Mouse (Mus musculus): ENCODE measurements around the gene Fign. TPM values are rescaled to one million over a fixed set of nuclear protein-coding genes. Genes with fewer than 3 reads are reported as not detected.
A peak's percentile ranks its signal among the peaks of the same experiment; 100 is the strongest.

Gene Fign
- polyA plus RNA-seq, 1 experiment from 2014 or later, result 3.6 TPM

- Histone ChIP-seq H3K4me3 (no peak overlapping the region), H3K9me3 (no peaks in the 10 kb centered on the region), H3K9ac (no peak overlapping the region), H3K27me3 (no peaks in the 10 kb centered on the region), H3K4me2 (no peak overlapping the region), H3K36me3 (no peaks in the 10 kb centered on the region), H3K27ac (no peak overlapping the region), H3K4me1 (no peaks in the 10 kb centered on the region)
- ATAC-seq (ENCODE audit: insufficient number of reproducible peaks, low FRiP score, low TSS enrichment, low read depth), result no peak
- 63% methylated on average over 5 of the region's 5 CpGs for WGBS
Measured at GRCm38 (mm10) chr2:64083853-64084427, 13.9 kb downstream of the Fign start.

DNA sequence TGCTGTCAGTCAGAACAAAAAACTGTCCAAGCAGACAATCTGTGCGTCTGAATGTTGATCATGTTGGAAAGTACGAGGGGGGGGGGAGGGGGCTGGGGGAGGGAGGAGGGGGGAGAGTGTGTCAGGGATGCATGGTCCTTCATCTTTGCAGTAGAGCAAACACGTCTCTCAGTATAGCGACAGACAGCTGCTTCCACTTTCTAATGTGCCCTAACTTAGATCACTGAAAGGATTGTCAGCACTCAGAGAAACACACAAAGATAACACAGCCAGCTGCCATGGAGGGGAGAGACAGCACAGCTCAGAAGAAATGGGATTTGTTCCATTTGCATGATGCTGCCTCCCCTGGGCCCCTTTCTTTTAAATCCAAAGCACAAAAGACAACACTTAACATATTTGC, 18.1 kb downstream of the Fign start:
- peaks cover 14% of the 10 kb centered on the region for H3K4me1 ChIP-seq
- peaks cover 6% of the 10 kb centered on the region; the same call in 1 of the 2 replicates for H3K27me3 ChIP-seq
- H3K9ac ChIP-seq, result no peak overlapping the region
- WGBS, result 24% methylated on average over 4 of the region's 4 CpGs
- no peak overlapping the region for H3K27ac ChIP-seq
- no peak for ATAC-seq (ENCODE audit: insufficient number of reproducible peaks, low FRiP score, low TSS enrichment, low read depth)
- no peaks in the 10 kb centered on the region for H3K36me3 ChIP-seq
- no peak overlapping the region for H3K4me3 ChIP-seq
- no peak overlapping the region for H3K4me2 ChIP-seq
- no peaks in the 10 kb centered on the region for H3K9me3 ChIP-seq

GRCm38 (mm10) chr2:64078551-64078950, 19.3 kb downstream of the Fign start:
- H3K9me3 ChIP-seq, result no peaks in the 10 kb centered on the region
- H3K36me3 ChIP-seq, result no peaks in the 10 kb centered on the region
- no peak overlapping the region for H3K27ac ChIP-seq
- WGBS, result 58% methylated on average over 3 of the region's 3 CpGs
- H3K4me1 ChIP-seq, result peaks cover 14% of the 10 kb centered on the region
- no peak overlapping the region for H3K4me2 ChIP-seq
- H3K27me3 ChIP-seq, result peaks cover 6% of the 10 kb centered on the region; the same call in 1 of the 2 replicates
- ATAC-seq (ENCODE audit: insufficient number of reproducible peaks, low FRiP score, low TSS enrichment, low read depth), result no peak
- H3K9ac ChIP-seq, result no peak overlapping the region
- no peak overlapping the region for H3K4me3 ChIP-seq

DNA sequence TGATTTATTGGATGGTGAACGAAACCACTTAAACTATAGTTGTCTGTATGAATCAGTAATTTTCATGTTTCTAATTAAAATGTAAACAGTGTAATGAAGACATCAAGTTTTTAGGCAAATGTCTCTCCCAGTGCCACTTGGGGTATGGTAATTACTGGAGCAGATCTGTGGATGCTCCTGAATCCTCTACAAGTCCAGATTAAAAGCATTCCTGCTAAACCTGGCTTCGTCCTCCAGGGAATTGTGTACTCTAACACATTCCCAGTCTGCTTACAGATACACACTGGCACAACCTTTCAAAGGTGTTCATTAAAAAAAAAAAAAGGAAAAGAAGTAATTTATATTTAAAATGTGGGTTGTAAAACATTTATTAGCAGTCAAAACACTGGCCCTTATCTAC, 20.0 kb downstream of the Fign start:
- H3K4me2 ChIP-seq, result no peak overlapping the region
- no peak for ATAC-seq (ENCODE audit: insufficient number of reproducible peaks, low FRiP score, low TSS enrichment, low read depth)
- peaks cover 6% of the 10 kb centered on the region; the same call in 1 of the 2 replicates for H3K27me3 ChIP-seq
- H3K4me1 ChIP-seq, result peaks cover 14% of the 10 kb centered on the region
- H3K4me3 ChIP-seq, result no peak overlapping the region
- no peaks in the 10 kb centered on the region for H3K36me3 ChIP-seq
- H3K9me3 ChIP-seq, result no peaks in the 10 kb centered on the region
- WGBS, result 59% methylated on average over 2 of the region's 2 CpGs
- H3K9ac ChIP-seq, result no peak overlapping the region
- H3K27ac ChIP-seq, result no peak overlapping the region

GRCm38 (mm10) chr2:64075873-64076272, 22.0 kb downstream of the Fign start:
- H3K36me3 ChIP-seq, result no peaks in the 10 kb centered on the region
- no peak overlapping the region for H3K4me2 ChIP-seq
- H3K9me3 ChIP-seq, result no peaks in the 10 kb centered on the region
- H3K27ac ChIP-seq, result no peak overlapping the region
- no peak overlapping the region for H3K9ac ChIP-seq
- ATAC-seq (ENCODE audit: insufficient number of reproducible peaks, low FRiP score, low TSS enrichment, low read depth), result no peak
- 57% methylated on average over 6 of the region's 6 CpGs for WGBS
- no peak overlapping the region for H3K4me3 ChIP-seq
- H3K4me1 ChIP-seq, result peaks cover 14% of the 10 kb centered on the region
- peaks cover 6% of the 10 kb centered on the region; the same call in 1 of the 2 replicates for H3K27me3 ChIP-seq

GRCm38 (mm10) chr2:64074602-64075389, 23.0 kb downstream of the Fign start:
- WGBS, result 21% methylated on average over 17 of the region's 17 CpGs
- Histone ChIP-seq H3K4me1 (peaks cover 14% of the 10 kb centered on the region), H3K4me2 (peak overlapping the region; percentile 33), H3K27ac (no peak overlapping the region), H3K9ac (no peak overlapping the region), H3K36me3 (no peaks in the 10 kb centered on the region), H3K27me3 (peaks cover 6% of the 10 kb centered on the region; the same call in 1 of the 2 replicates), H3K9me3 (no peaks in the 10 kb centered on the region), H3K4me3 (peak overlapping the region; percentile 12; the same call in 1 of the 2 replicates)
- ATAC-seq (ENCODE audit: insufficient number of reproducible peaks, low FRiP score, low TSS enrichment, low read depth), result no peak

GRCm38 (mm10) chr2:64072158-64072557, 25.7 kb downstream of the Fign start:
- ATAC-seq (ENCODE audit: insufficient number of reproducible peaks, low FRiP score, low TSS enrichment, low read depth), result no peak
- peaks cover 5% of the 10 kb centered on the region; the same call in 1 of the 2 replicates for H3K27me3 ChIP-seq

DNA sequence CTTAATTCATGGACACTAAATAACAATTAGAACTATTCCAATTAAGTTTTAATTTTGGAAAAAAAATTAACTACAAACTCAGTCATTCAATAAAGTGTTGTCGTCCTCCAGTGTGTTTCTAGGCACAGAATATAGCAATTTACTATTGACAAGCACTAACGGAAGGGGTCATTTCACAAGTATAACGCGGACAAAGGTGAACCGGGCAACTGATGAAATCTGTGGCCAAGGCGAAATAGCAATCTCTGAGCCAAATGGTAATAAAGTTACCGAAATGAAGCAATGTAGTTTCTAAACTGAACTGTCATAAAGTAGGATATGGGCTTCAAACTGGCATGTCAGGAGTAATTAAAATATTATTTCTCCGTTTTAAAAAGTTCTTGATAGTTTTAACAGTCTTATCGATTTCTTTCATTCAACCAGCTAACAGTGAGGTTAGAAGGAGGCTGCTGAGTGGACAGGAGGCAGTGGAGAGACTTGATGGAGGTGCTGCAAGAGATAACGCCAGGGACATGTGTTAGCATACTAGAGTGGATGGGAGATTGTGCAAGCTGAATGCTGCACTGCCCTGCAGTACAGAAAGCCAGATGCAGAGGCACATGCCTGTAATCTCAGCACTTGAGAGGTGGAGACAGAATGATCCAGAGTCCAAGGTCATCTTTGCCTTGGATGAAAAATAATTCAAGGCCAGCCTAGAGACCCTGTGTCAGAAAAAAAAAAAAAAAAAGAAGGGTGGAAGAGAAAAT, 27.7 kb downstream of the Fign start:
- no peak overlapping the region for H3K4me3 ChIP-seq
- no peaks in the 10 kb centered on the region for H3K36me3 ChIP-seq
- WGBS, result 76% methylated on average over 10 of the region's 10 CpGs
- H3K27me3 ChIP-seq, result no peaks in the 10 kb centered on the region
- no peaks in the 10 kb centered on the region for H3K9me3 ChIP-seq
- H3K4me1 ChIP-seq, result peaks cover 3% of the 10 kb centered on the region; the same call in 1 of the 2 replicates
- no peak for ATAC-seq (ENCODE audit: insufficient number of reproducible peaks, low FRiP score, low TSS enrichment, low read depth)
- H3K27ac ChIP-seq, result no peak overlapping the region
- no peak overlapping the region for H3K9ac ChIP-seq
- H3K4me2 ChIP-seq, result no peak overlapping the region

More at GRCm38 (mm10) chr2:64072158-64072557, 25.7 kb downstream of the Fign start:
- Histone ChIP-seq H3K4me1 (peaks cover 14% of the 10 kb centered on the region), H3K9me3 (no peaks in the 10 kb centered on the region), H3K4me3 (no peak overlapping the region), H3K9ac (no peak overlapping the region), H3K4me2 (no peak overlapping the region), H3K27ac (no peak overlapping the region), H3K36me3 (no peaks in the 10 kb centered on the region)
- WGBS, result 32% methylated on average over 4 of the region's 4 CpGs

GRCm38 (mm10) chr2:64065511-64065910, 32.3 kb downstream of the Fign start:
- no peaks in the 10 kb centered on the region for H3K9me3 ChIP-seq
- no peak overlapping the region for H3K4me3 ChIP-seq
- no peaks in the 10 kb centered on the region; the same call in 1 of the 2 replicates for H3K27me3 ChIP-seq
- H3K4me2 ChIP-seq, result no peak overlapping the region
- no peak overlapping the region for H3K9ac ChIP-seq
- WGBS, result 72% methylated on average over 4 of the region's 4 CpGs
- H3K27ac ChIP-seq, result no peak overlapping the region
- H3K36me3 ChIP-seq, result no peaks in the 10 kb centered on the region
- H3K4me1 ChIP-seq, result no peaks in the 10 kb centered on the region
- ATAC-seq (ENCODE audit: insufficient number of reproducible peaks, low FRiP score, low TSS enrichment, low read depth), result no peak

- Histone ChIP-seq H3K27me3 (no peaks in the 10 kb centered on the region; the same call in 1 of the 2 replicates), H3K36me3 (no peaks in the 10 kb centered on the region), H3K27ac (no peak overlapping the region), H3K4me3 (no peak overlapping the region), H3K9ac (no peak overlapping the region), H3K4me2 (no peak overlapping the region), H3K4me1 (no peaks in the 10 kb centered on the region), H3K9me3 (no peaks in the 10 kb centered on the region)
- no peak for ATAC-seq (ENCODE audit: insufficient number of reproducible peaks, low FRiP score, low TSS enrichment, low read depth)
- 83% methylated on average over 5 of the region's 5 CpGs for WGBS
Measured at GRCm38 (mm10) chr2:64059477-64059876, 38.4 kb downstream of the Fign start.

GRCm38 (mm10) chr2:64048142-64048541, 49.7 kb downstream of the Fign start:
- H3K4me2 ChIP-seq, result no peak overlapping the region
- H3K27ac ChIP-seq, result no peak overlapping the region
- ATAC-seq (ENCODE audit: insufficient number of reproducible peaks, low FRiP score, low TSS enrichment, low read depth), result no peak
- no peak overlapping the region for H3K9ac ChIP-seq
- H3K4me1 ChIP-seq, result no peaks in the 10 kb centered on the region
- 76% methylated on average over 2 of the region's 2 CpGs for WGBS
- no peaks in the 10 kb centered on the region for H3K36me3 ChIP-seq
- H3K4me3 ChIP-seq, result no peak overlapping the region
- H3K27me3 ChIP-seq, result no peaks in the 10 kb centered on the region
- no peaks in the 10 kb centered on the region for H3K9me3 ChIP-seq

DNA sequence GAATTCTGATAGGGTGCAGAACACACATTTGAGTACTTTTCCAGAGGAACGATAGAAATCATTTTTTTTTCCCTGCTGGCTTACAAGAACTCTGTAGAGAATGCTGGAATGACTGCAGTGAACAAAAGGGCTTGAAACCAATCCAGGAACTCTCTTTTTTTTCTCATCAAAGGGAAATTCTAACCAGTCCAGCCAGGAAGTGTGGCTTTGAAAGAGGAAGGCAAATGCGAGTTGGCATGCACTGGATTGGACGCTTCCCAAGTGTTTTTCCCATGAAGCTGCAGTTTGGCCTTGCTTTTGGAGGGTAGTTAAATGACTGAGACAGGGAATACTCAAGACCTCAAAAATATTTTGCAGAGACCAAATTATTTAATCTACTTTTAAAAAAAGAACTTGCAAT, 54.7 kb downstream of the Fign start:
- Histone ChIP-seq H3K27ac (no peak overlapping the region), H3K36me3 (no peaks in the 10 kb centered on the region), H3K4me2 (no peak overlapping the region), H3K4me3 (no peak overlapping the region), H3K9me3 (no peaks in the 10 kb centered on the region), H3K9ac (no peak overlapping the region), H3K4me1 (no peaks in the 10 kb centered on the region), H3K27me3 (no peaks in the 10 kb centered on the region)
- 24% methylated on average over 3 of the region's 3 CpGs for WGBS
- ATAC-seq (ENCODE audit: insufficient number of reproducible peaks, low FRiP score, low TSS enrichment, low read depth), result no peak
